Mouse (Mus musculus) retina, postnatal 1 day (tissue): Measurements from ENCODE around the gene Phf21a.

Experiments used
- DNase-seq: peaks from one replicate; pipeline ENCODE4 v3.0.0-alpha.2; 2012

Phf21a gene

DNA sequence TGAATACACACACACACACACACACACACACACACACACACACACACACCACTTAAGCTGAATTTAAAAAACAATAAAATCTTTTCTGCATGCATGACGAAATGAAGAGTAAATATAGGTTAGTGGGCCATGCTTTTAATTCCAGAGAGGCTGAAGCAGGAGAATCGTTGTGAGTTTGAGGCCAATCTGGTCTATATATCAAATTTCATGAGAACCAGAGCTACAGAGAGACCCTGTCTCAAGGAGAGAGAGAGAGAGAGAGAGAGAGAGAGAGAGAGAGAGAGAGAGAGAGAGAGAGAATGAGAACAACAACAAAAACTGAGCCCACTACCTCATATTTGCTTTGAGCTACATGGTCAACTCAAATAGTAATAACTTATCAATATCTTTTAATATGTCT, at the start of gene Phf21a:
Gene Phf21a (plus strand): TSS at position 301 of the 400 bp plus-strand sequence.
- no peak for DNase-seq

DNA sequence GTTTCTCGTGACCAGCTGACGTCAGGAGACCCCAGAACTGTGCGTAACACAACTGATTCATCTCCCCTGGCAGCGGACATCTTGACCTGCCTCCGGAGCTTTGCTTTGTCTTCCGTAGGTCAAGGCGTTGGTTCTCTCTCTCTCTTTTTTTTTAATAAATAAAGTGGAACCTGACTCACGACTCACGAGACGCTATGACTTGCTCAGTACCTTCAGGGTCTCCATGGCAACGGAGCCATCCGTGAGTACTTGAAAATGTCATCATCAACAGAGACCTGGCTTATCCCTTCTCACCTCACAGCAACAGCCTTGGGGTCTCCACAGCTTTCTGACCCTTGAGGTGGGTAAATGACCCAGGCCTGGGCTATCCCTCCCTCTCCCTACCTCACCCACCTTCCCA, 49.6 kb upstream of the Phf21a start:
- no peak for DNase-seq

DNA sequence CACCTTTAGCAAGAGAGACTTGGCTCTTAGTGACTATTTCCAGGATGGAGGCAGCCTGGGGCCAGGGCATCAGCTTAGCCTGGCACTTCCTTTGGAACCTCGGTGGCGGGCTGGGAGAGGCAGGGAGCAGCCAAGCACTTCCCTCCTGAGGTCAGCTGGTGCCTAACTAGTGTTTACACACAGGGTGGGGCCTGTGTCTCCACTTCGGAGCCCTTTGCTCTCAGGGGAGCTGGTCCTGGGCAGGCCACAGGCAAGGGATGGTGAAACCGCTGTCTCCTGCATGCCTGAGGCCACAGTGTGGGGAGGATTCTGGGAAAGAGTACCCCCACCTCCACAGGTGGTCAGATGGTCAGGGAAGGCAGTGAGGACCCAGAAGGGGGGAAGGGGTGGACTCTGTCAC, 45.3 kb upstream of the Phf21a start:
- no peak for DNase-seq

DNA sequence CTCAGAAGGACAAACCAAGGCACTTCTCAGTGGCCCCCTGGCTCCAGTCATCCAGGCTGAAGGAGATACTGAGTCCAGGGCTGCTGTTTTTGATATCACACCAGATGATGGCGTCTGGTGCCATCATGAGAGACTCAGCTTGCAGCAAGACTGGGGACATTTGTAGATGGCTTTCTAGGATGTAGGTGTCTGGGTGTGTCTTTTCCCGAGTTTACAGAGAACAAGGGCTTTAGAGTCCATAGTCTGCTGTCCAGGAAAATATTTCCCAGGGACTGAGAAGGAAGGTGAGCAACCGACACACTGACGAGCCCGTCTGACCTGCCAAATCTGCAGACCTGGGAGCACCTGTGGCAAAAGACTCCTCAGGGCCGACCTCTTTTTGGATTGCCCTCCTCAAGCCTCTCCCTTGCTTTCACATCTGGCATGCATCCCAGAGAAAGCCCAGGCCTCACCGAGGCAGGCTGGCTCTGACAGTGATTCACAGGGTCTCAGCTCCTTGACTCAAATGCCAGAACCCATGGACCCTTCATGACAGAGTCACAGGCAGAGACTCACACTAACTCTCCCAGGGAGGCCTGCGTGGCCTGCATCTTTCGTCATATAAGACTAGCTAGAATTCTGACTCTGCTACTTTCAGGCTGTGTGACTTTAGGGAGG, 44.8 kb upstream of the Phf21a start:
- DNase-seq: no peak

DNA sequence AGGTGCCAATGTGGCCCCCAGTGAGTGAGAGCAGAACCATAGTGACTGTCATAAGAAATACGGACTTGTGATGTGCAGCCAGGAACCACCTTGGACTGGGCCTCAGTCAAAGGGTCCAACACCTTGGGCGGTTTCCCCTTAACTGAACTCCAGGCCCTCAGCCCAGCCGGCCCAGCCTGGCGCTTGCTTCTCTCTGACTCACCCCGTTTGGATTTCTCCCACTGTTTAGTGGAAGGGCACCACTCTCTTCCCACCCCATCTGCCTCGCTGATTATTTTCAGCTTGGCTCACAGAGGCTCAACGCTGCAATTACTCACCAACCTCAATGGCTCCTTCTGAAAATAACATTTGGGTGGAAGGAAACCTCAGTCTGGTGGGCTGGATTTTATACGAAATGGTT, 40.7 kb upstream of the Phf21a start:
- no peak for DNase-seq

DNA sequence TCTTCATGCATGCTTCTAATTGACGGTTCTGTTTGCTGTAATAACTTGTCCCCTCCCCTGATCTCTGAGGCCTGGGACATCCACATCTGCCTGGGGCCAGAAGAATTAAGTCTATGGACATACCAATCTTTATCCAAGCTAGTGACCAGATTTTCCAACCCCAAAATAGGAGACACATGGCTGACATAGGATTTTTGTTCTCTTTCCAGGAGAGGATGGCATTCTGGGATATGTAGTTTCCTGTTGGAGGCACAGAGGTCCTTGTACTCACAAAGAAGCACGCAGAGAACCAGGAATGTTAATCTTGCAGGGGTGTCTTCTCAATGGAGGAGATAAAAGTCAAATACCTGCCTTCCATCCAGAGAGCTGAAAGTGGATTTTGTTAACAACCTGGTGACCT, 40.2 kb upstream of the Phf21a start:
- no peak for DNase-seq

DNA sequence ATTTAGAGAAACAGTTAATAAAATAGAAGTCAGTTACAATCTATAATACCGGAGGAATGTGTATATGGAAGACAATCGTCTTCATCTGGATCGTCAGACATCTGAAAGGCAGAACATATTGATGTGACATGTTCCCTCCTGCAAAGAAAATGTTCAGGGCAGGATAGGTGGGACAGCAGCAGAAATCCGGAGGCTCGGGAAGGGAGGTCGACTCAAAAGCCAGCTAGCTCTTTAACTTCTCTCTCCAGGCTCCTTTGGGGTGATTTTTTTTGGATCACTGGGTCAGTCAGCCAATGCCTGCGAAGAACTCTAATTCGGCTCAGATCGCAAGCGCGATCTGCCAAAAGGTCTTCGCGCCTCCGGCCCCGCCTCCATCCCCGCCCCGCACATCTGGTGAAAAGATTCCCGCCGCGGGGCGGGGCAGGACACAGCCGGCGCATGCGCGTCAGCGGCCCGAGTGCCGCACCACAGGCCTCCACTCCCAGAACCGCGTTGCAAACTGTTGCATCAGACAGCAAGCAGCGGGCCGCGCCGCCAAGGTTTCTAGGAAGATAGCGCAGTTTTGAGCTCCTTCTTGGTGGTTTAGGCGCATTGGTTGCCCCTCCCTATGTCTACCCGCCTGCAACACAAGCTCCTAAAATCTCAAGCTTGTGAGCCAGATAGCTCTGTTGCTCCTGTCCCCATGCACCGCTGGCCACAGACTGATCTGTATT, 37.7 kb upstream of the Phf21a start:
- DNase-seq: peak; percentile 92

DNA sequence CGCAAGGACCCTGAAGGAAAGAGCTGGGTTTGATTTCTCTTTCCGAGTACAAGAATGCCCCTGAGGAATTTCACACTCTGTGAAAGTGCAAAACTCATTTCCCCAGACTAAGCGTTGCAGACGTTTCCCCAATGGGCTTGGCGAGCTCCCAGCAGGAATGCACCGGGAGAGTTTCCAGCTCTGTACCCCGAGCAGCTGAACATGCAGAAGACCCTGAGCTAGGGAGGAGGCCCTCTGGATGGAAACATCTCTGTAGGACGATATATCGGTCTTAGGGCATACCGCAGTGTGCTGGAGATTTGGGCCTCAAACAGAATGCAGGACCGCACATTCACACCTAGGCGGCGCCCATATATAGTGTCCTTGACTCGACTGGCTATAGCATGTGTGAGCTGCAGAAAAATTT, 37.1 kb upstream of the Phf21a start:
- peak; percentile 77 for DNase-seq

DNA sequence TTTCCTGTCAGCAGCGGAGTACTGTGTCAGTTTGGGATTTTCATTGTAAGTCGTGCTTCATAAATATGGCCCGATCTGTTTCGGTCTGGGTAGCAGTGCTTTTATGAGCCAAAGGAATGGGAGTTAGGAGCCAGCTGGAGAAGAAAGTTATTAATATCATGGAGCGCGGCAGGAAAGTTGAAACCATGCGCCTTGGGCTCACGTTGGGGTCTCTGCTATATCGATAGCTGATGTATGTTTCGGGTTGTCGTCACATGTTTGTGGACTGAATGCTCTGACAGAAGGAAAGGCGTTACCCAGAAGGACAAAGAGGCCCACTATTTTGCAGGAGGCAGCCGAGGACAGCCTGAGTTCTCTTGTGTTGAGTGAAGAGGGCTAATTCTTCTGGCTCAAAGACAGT, 36.2 kb upstream of the Phf21a start:
- DNase-seq: no peak

DNA sequence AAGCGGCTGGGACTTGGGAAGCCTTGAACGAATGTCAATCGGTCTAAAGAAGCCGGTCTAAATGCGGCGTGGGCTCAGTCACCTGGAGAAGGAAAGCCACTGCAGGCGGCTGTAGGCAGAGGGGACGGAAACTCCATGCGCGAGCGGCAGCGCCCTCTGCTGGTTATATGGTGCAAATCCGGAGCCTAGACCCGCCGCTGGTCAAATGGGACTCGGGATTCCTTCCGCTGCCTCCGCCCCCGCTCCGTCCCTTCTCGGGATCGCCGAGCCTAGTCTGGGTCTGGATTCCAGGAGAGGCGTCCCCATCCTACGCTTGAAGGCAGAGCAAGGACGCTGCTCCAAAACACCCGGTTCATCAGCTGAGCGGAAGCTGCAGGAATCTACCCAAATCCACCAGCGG, 34.4 kb upstream of the Phf21a start:
- peak; percentile 92 for DNase-seq

DNA sequence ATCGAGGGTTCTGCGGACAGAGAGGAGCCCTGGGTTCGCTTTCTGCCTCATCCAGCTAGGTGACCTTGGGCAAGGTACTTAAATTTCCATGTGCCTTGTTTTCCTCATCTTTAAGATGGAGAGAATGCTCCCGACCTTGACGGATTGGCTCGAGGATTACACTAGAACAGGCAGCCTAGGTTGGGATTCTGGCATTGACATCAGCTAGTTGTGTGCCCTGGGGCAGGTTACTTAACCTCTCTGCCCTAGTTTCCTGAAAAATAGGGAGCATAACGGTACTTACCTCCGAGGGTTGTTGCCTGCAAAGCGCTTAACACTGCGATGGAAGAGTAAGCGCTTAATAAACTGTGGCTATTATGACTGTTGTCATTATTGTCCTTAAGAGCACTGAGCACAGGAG, 34.0 kb upstream of the Phf21a start:
- DNase-seq: no peak

DNA sequence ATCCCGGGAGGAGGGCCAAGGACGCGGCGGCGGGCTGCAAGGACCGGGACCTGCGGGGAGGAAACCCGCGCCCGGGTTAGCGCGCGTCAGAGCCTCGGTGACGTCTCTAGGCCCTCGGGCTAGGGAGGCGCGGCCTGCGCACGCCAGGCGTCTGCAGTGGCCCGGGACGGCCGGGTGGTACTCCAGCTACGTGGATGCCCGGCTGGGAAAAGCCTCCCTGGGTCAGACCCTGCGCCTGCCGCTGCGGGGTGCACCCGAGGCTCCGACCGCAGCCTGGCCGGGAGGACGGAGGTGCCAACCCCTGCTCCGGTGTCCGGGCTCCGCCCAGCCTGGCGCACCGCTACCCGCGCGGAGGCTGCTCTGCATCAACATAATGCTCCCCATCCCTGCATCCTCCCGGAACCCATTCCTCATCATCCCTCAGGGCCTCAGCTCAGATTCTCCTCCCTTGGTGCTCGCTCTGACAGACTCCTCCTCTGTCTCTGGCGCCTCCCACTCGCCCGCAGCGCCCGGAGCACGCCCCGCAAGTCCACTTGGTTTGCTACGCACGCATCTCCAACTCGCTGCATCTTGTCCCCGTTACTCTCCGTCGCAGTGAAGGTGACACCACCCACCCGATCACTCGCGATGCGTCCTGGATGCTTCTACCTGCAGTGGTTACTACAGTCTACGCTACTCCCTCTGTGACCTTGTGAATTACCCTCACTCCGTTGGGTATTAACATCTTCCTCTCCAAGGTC, 33.3 kb upstream of the Phf21a start:
- DNase-seq: peak; percentile 75

DNA sequence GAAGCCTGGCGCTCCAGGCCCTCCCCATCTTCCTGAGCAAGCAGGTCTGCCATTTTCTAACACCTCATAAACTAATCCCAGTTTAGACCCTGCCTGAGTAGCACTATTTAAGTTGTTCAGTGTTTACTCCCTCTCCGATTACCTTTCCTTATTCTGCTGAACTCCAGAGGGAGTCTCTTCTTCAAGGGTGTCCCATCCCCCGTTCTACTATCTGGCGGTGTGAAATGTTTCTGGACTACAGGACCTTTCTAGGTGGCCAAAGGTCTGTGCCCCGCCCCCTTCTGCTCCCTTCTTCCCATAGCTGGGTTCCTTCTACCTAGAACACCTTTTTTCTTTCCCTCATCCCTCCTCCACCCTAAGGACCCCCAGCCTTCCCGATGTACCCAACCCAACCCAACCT, 32.6 kb upstream of the Phf21a start:
- DNase-seq: no peak

DNA sequence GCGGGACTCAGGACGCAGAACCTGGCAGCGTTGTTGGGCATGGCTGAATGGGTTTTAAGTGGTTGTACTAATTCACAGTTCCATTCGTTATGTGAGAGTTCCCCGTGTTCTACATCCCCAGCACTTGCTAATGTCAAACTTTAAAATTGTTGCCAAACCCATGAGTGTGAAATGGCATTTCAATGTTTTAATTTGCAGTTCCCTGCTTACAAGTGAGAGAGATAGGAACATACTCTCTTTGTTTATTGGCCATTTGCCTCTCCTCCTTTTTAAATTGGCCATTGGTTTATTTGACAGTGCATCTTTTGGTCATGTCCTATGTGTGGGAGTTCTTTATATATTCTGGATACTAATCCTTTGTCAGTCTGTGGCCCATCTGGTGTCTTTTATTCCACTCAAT, 31.6 kb upstream of the Phf21a start:
- no peak for DNase-seq

DNA sequence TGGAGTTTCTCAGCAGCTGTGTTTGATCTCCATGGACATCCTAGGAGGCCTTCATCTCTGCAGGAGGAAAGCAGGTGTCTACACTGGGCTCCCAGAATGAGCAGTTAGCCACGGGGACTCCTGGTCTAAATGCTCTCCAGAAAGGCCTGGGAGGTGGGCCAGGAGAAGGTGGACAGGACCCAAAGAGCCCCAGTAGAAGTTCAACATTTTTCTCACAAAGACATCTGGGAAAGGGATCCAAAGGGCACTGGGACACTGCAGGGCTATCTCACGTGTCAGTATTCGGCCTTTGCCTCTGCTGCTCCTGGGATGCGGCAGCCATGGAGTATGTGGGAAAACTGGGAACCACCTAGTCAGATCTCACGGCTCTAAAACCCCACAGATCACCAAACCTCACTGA, 29.8 kb upstream of the Phf21a start:
- no peak for DNase-seq

DNA sequence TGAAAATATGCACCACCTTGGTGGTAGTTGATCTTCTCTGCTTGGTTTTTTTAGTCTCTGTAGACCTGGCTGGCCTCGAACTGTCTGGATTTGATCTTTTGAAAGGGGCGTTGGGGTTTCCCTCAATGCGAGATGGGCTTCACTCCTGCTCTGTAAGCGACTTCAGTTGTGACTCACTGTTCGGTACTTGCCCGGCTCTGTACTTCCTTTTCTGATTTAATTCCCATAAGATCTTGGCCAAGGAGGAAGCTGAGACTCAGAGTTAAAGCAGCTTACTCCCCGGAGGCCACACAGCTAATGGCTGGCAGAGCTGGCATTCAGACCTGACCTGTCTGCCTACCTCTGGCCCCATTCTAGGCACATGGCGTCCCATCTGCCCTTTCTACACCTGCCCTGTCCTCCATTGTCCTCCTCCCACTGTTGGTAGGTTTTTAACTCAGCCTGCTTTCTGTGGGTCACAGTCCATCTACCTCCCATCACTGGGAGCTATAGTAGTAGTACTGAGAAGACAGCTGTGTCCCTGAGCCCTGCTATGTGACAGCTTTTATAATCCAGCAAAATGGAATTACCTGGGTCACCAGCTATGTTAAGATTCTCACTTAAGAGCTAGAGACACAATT, 27.5 kb upstream of the Phf21a start:
- no peak for DNase-seq

DNA sequence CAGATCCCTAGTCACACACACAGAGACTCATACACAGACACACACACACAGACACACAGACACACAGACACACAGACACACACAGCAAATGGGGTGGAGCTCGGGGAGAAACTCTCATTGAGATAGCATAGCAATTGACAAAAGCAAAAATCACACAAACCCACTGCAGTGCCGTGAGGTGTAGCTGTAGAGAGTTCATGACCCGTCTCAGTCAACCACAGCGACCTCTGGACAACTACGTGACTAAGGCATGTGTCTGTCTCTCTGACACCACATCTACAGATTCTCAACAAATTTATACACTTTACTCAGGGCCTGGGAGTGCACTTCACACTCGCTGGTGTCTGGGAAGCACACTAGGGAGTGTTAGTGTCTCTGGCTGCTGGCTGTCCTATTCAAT, 27.0 kb upstream of the Phf21a start:
- no peak for DNase-seq

DNA sequence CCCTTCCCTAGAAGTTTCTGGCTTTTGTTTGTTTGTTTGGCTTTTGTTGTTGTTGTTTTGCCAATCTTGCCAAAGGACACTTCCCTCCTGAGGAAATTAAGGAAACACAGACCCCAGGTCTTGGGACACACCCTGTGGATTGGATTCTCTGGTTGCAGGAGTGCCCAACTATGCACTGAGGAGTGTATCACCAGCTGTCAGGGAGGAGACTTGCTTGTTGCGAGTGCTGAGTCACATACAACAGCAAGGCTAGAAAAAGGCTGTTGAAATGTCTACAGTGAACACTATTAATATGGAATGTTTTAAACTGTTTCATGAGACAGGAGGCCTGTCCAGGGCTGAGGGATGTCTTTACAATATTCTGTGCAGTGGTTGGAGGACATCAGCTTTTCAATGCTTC, 26.0 kb upstream of the Phf21a start:
- no peak for DNase-seq

DNA sequence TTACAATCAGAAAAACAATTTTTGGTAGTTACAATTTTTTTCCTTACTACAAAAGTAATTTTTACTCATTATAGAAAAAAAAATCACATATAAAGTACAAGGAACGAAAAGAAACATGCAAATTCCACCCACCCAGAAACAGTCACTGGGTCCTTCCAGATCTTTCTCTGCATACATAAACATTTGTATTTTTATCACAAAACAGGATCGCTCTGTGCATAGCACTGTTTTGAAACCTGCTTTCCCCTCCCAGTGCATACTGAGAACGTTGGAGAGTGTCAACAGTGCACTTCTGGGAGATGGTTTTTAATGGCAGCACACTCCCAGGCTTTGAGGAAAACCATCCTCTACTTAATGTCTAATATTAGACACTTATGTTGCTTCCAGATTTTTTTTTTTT, 25.3 kb upstream of the Phf21a start:
- DNase-seq: no peak

DNA sequence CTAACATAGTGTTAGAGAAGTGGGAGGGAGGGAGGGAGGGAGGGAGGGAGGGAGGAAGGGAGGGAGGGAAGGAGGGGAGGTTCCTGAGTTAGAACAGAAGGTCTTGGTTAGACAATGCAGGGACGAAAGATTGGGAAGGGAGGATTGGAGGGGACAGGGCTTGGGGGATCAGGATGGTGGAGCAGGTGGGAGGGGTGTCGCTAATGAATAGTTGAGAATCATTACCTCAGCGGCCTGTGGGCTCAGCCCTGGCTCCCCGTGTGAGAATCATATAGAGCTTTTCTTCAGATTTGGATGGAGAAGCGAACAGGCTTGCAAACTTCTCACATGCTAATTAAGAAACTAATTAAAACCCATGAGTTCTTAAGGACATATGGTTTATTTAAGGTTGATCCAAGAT, 23.3 kb upstream of the Phf21a start:
- no peak for DNase-seq

DNA sequence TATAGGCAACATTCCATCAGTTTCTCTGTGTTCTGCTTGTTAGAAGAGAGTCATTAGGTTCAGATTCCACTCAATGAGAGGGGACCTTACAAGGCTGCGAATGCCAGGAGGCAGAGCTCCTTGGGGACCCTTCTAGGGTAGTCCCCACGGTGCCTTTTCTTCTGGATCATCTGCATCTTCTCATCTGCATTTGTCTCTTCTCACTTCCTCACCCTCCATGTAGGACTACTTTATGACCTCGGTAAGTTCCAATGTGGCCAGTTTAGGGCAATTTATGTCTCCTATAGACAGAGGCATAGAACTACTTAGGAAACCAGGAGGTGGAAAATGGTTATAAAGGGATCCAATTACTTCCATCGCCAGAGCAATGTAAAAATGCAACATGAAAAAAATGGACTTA, 21.8 kb upstream of the Phf21a start:
- no peak for DNase-seq

DNA sequence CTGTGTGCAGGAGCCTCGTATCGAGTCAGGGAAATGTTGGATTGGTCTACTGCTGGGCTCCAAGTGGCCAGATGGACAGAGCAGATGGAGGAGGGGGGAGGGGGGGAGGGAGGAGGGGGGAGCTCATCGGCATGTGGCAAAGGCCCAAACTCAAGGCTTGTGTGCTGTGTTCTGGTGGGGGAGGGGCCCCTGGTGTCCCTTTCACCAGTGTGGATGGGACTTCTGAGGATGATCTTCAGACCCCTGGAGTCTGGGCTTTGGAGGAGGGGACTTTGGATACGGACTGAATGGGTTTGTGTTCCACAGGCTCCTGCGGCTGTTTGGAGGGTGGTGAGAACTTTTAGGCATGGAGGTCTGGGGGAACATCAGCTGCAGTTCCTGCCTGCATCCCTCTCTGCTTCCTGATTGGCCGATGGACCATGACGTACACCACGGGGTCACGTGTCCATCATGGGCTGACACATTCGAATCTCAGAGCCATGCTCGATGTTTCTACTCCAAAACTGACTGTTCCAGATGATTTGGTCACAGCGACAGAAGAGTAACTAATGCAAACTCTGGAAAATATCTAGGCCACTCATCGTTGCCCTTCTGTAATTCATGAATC, 16.7 kb upstream of the Phf21a start:
- peak; percentile 53 for DNase-seq

DNA sequence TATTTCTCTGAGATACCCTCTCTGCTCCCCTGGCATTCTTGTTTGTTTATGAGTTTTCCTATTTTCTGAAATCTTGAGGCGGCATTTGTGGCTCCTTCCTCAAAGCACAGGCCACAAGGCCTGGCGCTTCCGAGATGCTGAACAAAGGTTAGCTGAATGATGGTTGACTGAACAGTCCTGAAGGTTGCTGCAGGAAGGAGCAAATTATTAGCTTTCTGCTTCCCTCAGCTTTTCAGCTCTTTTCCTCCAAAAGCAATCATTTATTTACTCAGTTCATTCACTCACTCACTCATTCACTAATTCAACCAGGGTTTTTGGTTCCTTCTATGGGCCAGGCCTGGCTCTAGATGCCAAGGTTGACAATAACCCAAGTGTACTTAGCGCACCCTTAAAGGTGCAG, 10.7 kb upstream of the Phf21a start:
- DNase-seq: no peak
